Mouse (Mus musculus) liver, adult 2 months (tissue): ENCODE measurements at regions not wholly inside any gene's neighbourhood (a gene's known extent, or its start where the extent isn't known, plus 50 kb on each side); places are given as distances from the start of the nearest gene placed in this dataset.

ENCODE experiments used
- DNase-seq: peaks from one replicate; pipeline ENCODE4 v3.0.0-alpha.2; 2011; ENCODE audit warnings: low read depth, low spot score; ENCODE audit errors: extremely low read depth
- H3K27ac ChIP-seq: fragments of 200-500 bp; replicated peaks from 2 replicates; pipeline ENCODE4 v1.5.1; 2012; ENCODE audit warnings: low read depth, mild to moderate bottlenecking, control low read depth, inconsistent platforms, low read length; ENCODE audit not compliant: insufficient read depth
- H3K27me3 ChIP-seq: fragments of 200-500 bp; 2 replicates; pipeline ENCODE4 v1.6.1; 2012; ENCODE audit warnings: mild to moderate bottlenecking, moderate library complexity, low read length, inconsistent platforms; ENCODE audit not compliant: control insufficient read depth, insufficient read depth
- H3K36me3 ChIP-seq: fragments of 200-500 bp; 2 replicates; pipeline ENCODE4 v1.6.1; 2012; ENCODE audit warnings: low read length, inconsistent platforms; ENCODE audit not compliant: control insufficient read depth, insufficient read depth
- H3K4me1 ChIP-seq: fragments of 200-500 bp; 2 replicates; pipeline ENCODE4 v1.6.1; 2011; ENCODE audit warnings: low read length; ENCODE audit not compliant: control insufficient read depth, insufficient read depth
- H3K4me3 ChIP-seq: fragments of 200-500 bp; 2 replicates; pipeline ENCODE4 v1.5.1; 2011; ENCODE audit warnings: low read depth, mild to moderate bottlenecking, control low read depth, low read length, moderate library complexity; ENCODE audit not compliant: insufficient read depth
- H3K79me2 ChIP-seq: fragments of 200-500 bp; 2 replicates; pipeline ENCODE4 v1.6.1; 2012; ENCODE audit warnings: inconsistent platforms, mild to moderate bottlenecking, low read length, moderate library complexity; ENCODE audit not compliant: control insufficient read depth, insufficient read depth
- H3K9ac ChIP-seq: fragments of 200-500 bp; 2 replicates; pipeline ENCODE4 v1.6.1; 2012; ENCODE audit warnings: low read depth, mild to moderate bottlenecking, control low read depth, inconsistent platforms, low read length
- CTCF ChIP-seq: fragments of 200-500 bp; IDR thresholded peaks from 2 replicates; pipeline ENCODE4 v1.5.1; 2011; ENCODE audit warnings: low read depth, low read length, control low read depth
- POLR2A ChIP-seq: fragments of 200-500 bp; IDR thresholded peaks from 2 replicates; pipeline ENCODE4 v1.6.1; 2011; ENCODE audit warnings: low read length, control low read depth; ENCODE audit not compliant: insufficient read depth; ENCODE audit errors: extremely low read depth
- WGBS: fragments of 180-500 bp; shearing (Covaris S2); methylation state at CpG from one replicate; pipeline ENCODE4 v1.1.7; 2018; 5-methylcytosine and 5-hydroxymethylcytosine counted together

GRCm38 (mm10) chr14:19665756-19666155 lies 63.4 kb upstream of the Gm5458 start:
- Histone ChIP-seq H3K9ac (no peak overlapping the region), H3K4me1 (peaks cover 3% of the 10 kb centered on the region; the same call in 1 of the 2 replicates), H3K4me3 (no peak overlapping the region), H3K36me3 (no peaks in the 10 kb centered on the region), H3K27me3 (no peaks in the 10 kb centered on the region), H3K27ac (no peak overlapping the region), H3K79me2 (no peaks in the 10 kb centered on the region)
- WGBS = 48% methylated on average over 4 of the region's 4 CpGs
- DNase-seq = peak; percentile 2
- no peak for TF ChIP-seq CTCF
- no peak for TF ChIP-seq POLR2A

- Histone ChIP-seq H3K79me2 (no peaks in the 10 kb centered on the region), H3K9ac (no peak overlapping the region), H3K4me3 (no peak overlapping the region), H3K27me3 (no peaks in the 10 kb centered on the region), H3K4me1 (no peaks in the 10 kb centered on the region), H3K36me3 (no peaks in the 10 kb centered on the region), H3K27ac (no peak overlapping the region)
- no peak for DNase-seq
- 71% methylated on average over 2 of the region's 2 CpGs for WGBS
- no peak for TF ChIP-seq CTCF
- no peak for TF ChIP-seq POLR2A
Measured at GRCm38 (mm10) chr14:19674046-19674445, 71.7 kb upstream of the Gm5458 start.

GRCm38 (mm10) chr14:19688426-19688825 lies 62.6 kb upstream of the Nid2 start:
- H3K27ac ChIP-seq = no peak overlapping the region
- no peaks in the 10 kb centered on the region for H3K27me3 ChIP-seq
- H3K36me3 ChIP-seq = no peaks in the 10 kb centered on the region
- no peak for TF ChIP-seq POLR2A
- no peak for TF ChIP-seq CTCF
- no peak for DNase-seq
- no peaks in the 10 kb centered on the region for H3K79me2 ChIP-seq
- H3K4me3 ChIP-seq = no peak overlapping the region
- no peak overlapping the region for H3K9ac ChIP-seq
- H3K4me1 ChIP-seq = no peaks in the 10 kb centered on the region

- H3K4me1 ChIP-seq = no peaks in the 10 kb centered on the region
- no peaks in the 10 kb centered on the region for H3K27me3 ChIP-seq
- no peak overlapping the region for H3K4me3 ChIP-seq
- no peaks in the 10 kb centered on the region for H3K79me2 ChIP-seq
- H3K27ac ChIP-seq = no peak overlapping the region
- peak; percentile 41 for DNase-seq
- H3K9ac ChIP-seq = no peak overlapping the region
- WGBS = 24% methylated on average over 2 of the region's 2 CpGs
- no peaks in the 10 kb centered on the region for H3K36me3 ChIP-seq
- TF ChIP-seq CTCF (no peak), POLR2A (no peak)
Measured at GRCm38 (mm10) chr14:19693606-19694005, 57.5 kb upstream of the Nid2 start.

- Histone ChIP-seq H3K27ac (no peak overlapping the region), H3K9ac (no peak overlapping the region), H3K79me2 (no peaks in the 10 kb centered on the region), H3K4me3 (no peak overlapping the region), H3K4me1 (no peaks in the 10 kb centered on the region), H3K36me3 (no peaks in the 10 kb centered on the region), H3K27me3 (no peaks in the 10 kb centered on the region)
- TF ChIP-seq POLR2A = no peak
- no peak for TF ChIP-seq CTCF
- DNase-seq = no peak
Measured at GRCm38 (mm10) chr14:19694289-19694688, 56.8 kb upstream of the Nid2 start.

- H3K4me1 ChIP-seq = no peaks in the 10 kb centered on the region
- H3K4me3 ChIP-seq = no peak overlapping the region
- WGBS = 64% methylated on average over 4 of the region's 4 CpGs
- no peak overlapping the region for H3K27ac ChIP-seq
- H3K36me3 ChIP-seq = no peaks in the 10 kb centered on the region
- TF ChIP-seq POLR2A (no peak), CTCF (no peak)
- no peak for DNase-seq
- H3K79me2 ChIP-seq = no peaks in the 10 kb centered on the region
- H3K9ac ChIP-seq = no peak overlapping the region
- no peaks in the 10 kb centered on the region for H3K27me3 ChIP-seq
Measured at GRCm38 (mm10) chr14:19699497-19699896, 51.6 kb upstream of the Nid2 start.
